25 mouse cellular contexts compared by ENCODE assay signal in the genomic region with DNA sequence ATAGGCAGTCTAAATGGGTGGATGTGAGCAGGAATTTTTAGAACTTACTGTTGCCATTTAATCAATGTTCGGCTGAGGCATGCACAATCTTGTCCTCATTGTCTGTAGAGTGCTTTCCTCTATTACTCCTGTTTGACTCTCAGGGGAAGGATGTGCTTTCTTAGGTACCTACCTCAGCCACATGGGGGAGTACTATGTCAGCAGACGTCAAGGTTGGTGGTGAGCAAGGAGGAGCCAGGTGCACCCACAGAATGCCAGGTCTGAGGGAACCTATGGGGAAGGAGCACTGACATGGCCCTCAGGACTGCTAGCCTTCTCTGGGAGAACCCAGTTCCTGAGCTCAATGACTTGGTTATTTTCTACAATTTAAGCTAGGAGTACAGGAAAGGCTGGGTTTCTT. TPM values are rescaled to one million over a fixed set of nuclear protein-coding genes. Genes with fewer than 3 reads are reported as not detected.
DNase-seq lines count a peak whose midpoint lies in the region; ATAC-seq and TF ChIP-seq lines count a peak whose summit lies in the region.
"Had no signal": no experiment of that assay in that cellular context is flagged by ENCODE, and none has a peak within 500 bp of the region (broad histone marks: within the 10 kb centered on the region; RNA-seq: fewer than 3 reads in every experiment).

No protein-coding gene starts in this region.

- 41% methylated on average over 2 of the region's 2 CpGs for WGBS in limb, embryonic 15.5 days
- WGBS in limb, embryonic 10.5 days, result 52% methylated on average over 2 of the region's 2 CpGs

- peak; percentile 18 for TF ChIP-seq CTCF in ES-Bruce4 (IDR thresholded peaks at IDR 0.05; ENCODE audit: low read depth, low read length)

- no peak for ATAC-seq in limb, embryonic 15.5 days (ENCODE audit: insufficient number of reproducible peaks, low FRiP score, low TSS enrichment, low read depth)
- ATAC-seq in inflammation-experienced regulatory T-cells, adult 6 months, result no peak
- no peak for ATAC-seq in megakaryocyte-erythroid progenitor cell, adult 5-6 weeks (replicated peaks; ENCODE audit: low FRiP score, low TSS enrichment, poor library complexity, severe bottlenecking)
- ATAC-seq: forebrain, embryonic 16.5 days had no signal

- no peak overlapping the region for H3K9ac ChIP-seq in limb, embryonic 15.5 days
- no peak overlapping the region for H3K9ac ChIP-seq in ES-Bruce4 (ENCODE audit: low read depth, poor library complexity, severe bottlenecking)
- H3K9ac ChIP-seq: heart, embryonic 15.5 days; hindbrain, embryonic 15.5 days had no signal

- no peak overlapping the region for H3K4me2 ChIP-seq in limb, embryonic 15.5 days
- H3K4me2 ChIP-seq: heart, embryonic 11.5 days; heart, embryonic 15.5 days; hindbrain, embryonic 15.5 days had no signal

- H3K27me3 ChIP-seq in limb, embryonic 15.5 days, result no peaks in the 10 kb centered on the region
- H3K27me3 ChIP-seq in limb, embryonic 10.5 days (ENCODE audit: low read depth, poor library complexity, severe bottlenecking), result no peaks in the 10 kb centered on the region
- H3K27me3 ChIP-seq in ES-Bruce4 (ENCODE audit: control insufficient read depth, insufficient read depth, low read length, poor library complexity, severe bottlenecking), result no peaks in the 10 kb centered on the region; the same call in 1 of the 2 replicates
- H3K27me3 ChIP-seq: heart, embryonic 15.5 days; hindbrain, embryonic 15.5 days had no signal

- H3K9me3 ChIP-seq in limb, embryonic 15.5 days, result no peaks in the 10 kb centered on the region
- H3K9me3 ChIP-seq in limb, embryonic 10.5 days (replicated peaks), result no peaks in the 10 kb centered on the region
- H3K9me3 ChIP-seq in ES-Bruce4 (replicated peaks; ENCODE audit: control insufficient read depth, insufficient read depth, low read length, poor library complexity, severe bottlenecking), result no peaks in the 10 kb centered on the region
- H3K9me3 ChIP-seq: heart, embryonic 15.5 days; hindbrain, embryonic 10.5 days; hindbrain, embryonic 15.5 days had no signal

- 0 out of 2 replicates have a peak overlapping the region, but pooled peaks have one; percentile 29 for H3K27ac ChIP-seq in limb, embryonic 15.5 days
- H3K27ac ChIP-seq in limb, embryonic 10.5 days, result no peak overlapping the region
- no peak overlapping the region for H3K27ac ChIP-seq in ES-Bruce4 (ENCODE audit: insufficient read depth, low read length)
- H3K27ac ChIP-seq: heart, adult 2 months; heart, embryonic 15.5 days; hindbrain, embryonic 10.5 days; hindbrain, embryonic 15.5 days had no signal

- H3K4me1 ChIP-seq in limb, embryonic 15.5 days, result no peaks in the 10 kb centered on the region
- no peaks in the 10 kb centered on the region for H3K4me1 ChIP-seq in limb, embryonic 10.5 days
- H3K4me1 ChIP-seq in ES-Bruce4 (ENCODE audit: control insufficient read depth, insufficient read depth, low read length), result no peaks in the 10 kb centered on the region
- H3K4me1 ChIP-seq: heart, embryonic 15.5 days; hindbrain, embryonic 10.5 days; hindbrain, embryonic 15.5 days had no signal

- no peak for TF ChIP-seq POLR2A in ES-Bruce4 (IDR thresholded peaks at IDR 0.05; ENCODE audit: insufficient read depth, low read length)

- H3K36me3 ChIP-seq in limb, embryonic 15.5 days, result no peaks in the 10 kb centered on the region
- H3K36me3 ChIP-seq in limb, embryonic 10.5 days, result no peaks in the 10 kb centered on the region
- no peaks in the 10 kb centered on the region for H3K36me3 ChIP-seq in ES-Bruce4 (ENCODE audit: control insufficient read depth, insufficient read depth, low read length, poor library complexity, severe bottlenecking)
- H3K36me3 ChIP-seq: heart, embryonic 15.5 days; hindbrain, embryonic 10.5 days; hindbrain, embryonic 15.5 days had no signal

- no peak overlapping the region for H3K4me3 ChIP-seq in limb, embryonic 15.5 days
- H3K4me3 ChIP-seq in limb, embryonic 10.5 days, result no peak overlapping the region
- no peak overlapping the region for H3K4me3 ChIP-seq in ES-Bruce4 (ENCODE audit: low read depth, low read length)
- H3K4me3 ChIP-seq: heart, adult 2 months; heart, embryonic 15.5 days; hindbrain, embryonic 10.5 days; hindbrain, embryonic 15.5 days had no signal

- no peak for TF ChIP-seq EP300 in ES-Bruce4 (IDR thresholded peaks at IDR 0.05; ENCODE audit: insufficient read depth, low read depth, low read length)

- no peak for DNase-seq in limb, embryonic 10.5 days (ENCODE audit: low spot score)
- peak; percentile 42 for DNase-seq in ZHBTc4 (ENCODE audit: low read depth, low spot score)
- DNase-seq in urinary bladder, postnatal 4 days (ENCODE audit: low spot score in 2 of 2), result no peak
- DNase-seq: adrenal gland, postnatal 10 days; cerebellum, adult 11-12 months; cerebellum, adult 9-10 months; cerebellum, postnatal 25 days; gastrocnemius, postnatal 14 days; heart, adult 2 months; heart, postnatal 14 days; kidney, adult 18-20 months had no signal

RNA-seq across cellular contexts. Expression of a gene that starts 18.8 kb away (rescaled TPM):
- 4.3 and 4.6 TPM in 2 replicates for polyA plus RNA-seq in limb, embryonic 15.5 days (2015; fragmentation: Nextera tagmentation; extraction: Ambion mirVana)
- not detected in 2 replicates for polyA plus RNA-seq in limb, embryonic 10.5 days (2016; fragmentation: Nextera tagmentation; extraction: Ambion mirVana)
- polyA plus RNA-seq in ES-Bruce4 (2011; ENCODE audit: insufficient read depth, insufficient read length, low read depth, missing spikeins), result not detected in 2 replicates
- not detected for polyA plus RNA-seq in inflammation-experienced regulatory T-cells, adult 6 months (2017; shearing (Covaris generic))
- total RNA-seq in megakaryocyte-erythroid progenitor cell, adult 5-6 weeks (2014; fragmentation: Nextera tagmentation), result not detected in 2 replicates
- total RNA-seq in megakaryocyte-erythroid progenitor cell, adult 5-6 weeks (2017), result not detected in 2 replicates
- total RNA-seq: adrenal gland, postnatal 10 days; gastrocnemius, adult 18-20 months; gastrocnemius, postnatal 14 days; heart, adult 2 months; heart, postnatal 14 days had no signal
- polyA plus RNA-seq: cortical plate, adult 2 months; forebrain, embryonic 11.5 days; forebrain, embryonic 16.5 days; frontal cortex, adult 2 months; gonadal fat pad, adult 2 months; heart, adult 2 months; heart, embryonic 11.5 days; heart, embryonic 15.5 days; hindbrain, embryonic 10.5 days; hindbrain, embryonic 15.5 days had no signal

RNA-seq across cellular contexts. Expression of a gene that starts 49.7 kb away (rescaled TPM):
- 295 and 337 TPM in 2 replicates for polyA plus RNA-seq in limb, embryonic 15.5 days (2015; fragmentation: Nextera tagmentation; extraction: Ambion mirVana)
- polyA plus RNA-seq in limb, embryonic 10.5 days (2016; fragmentation: Nextera tagmentation; extraction: Ambion mirVana), result 0.14 and 0.94 TPM in 2 replicates
- polyA plus RNA-seq in ES-Bruce4 (2011; ENCODE audit: insufficient read depth, insufficient read length, low read depth, missing spikeins), result 0.34 and 0.38 TPM in 2 replicates
- polyA plus RNA-seq in inflammation-experienced regulatory T-cells, adult 6 months (2017; shearing (Covaris generic)), result not detected
- not detected in 2 replicates for total RNA-seq in megakaryocyte-erythroid progenitor cell, adult 5-6 weeks (2014; fragmentation: Nextera tagmentation)
- total RNA-seq in megakaryocyte-erythroid progenitor cell, adult 5-6 weeks (2017), result not detected in 2 replicates
- total RNA-seq: adrenal gland, postnatal 10 days; gastrocnemius, adult 18-20 months; gastrocnemius, postnatal 14 days; heart, adult 2 months; heart, postnatal 14 days had no signal
- polyA plus RNA-seq: heart, adult 2 months had no signal

Comparison
In these comparisons a context has a peak if more than half of its experiments do, and no peak if none do; other contexts are left out.
1. RNA of a gene that starts 49.7 kb away (polyA plus RNA-seq): 295 to 337 TPM in limb, embryonic 15.5 days; 0.14 to 0.94 TPM in limb, embryonic 10.5 days, 0.34 to 0.38 TPM in ES-Bruce4 and not detected in inflammation-experienced regulatory T-cells, adult 6 months; every median in the first group is over 100 times any median in the second.